Mouse (Mus musculus) B cell, adult 62 days (primary cell): Measurements from ENCODE around the gene Olfr1112. TPM values are rescaled to one million over a fixed set of nuclear protein-coding genes. Genes with fewer than 3 reads are reported as not detected.

Experiments used
- total RNA-seq: library from RNA; stranded (reverse); gene quantifications from 4 replicates; pipeline ENCODE4 v1.2.4, GENCODE M21; 2023

Gene Olfr1112
- not detected in 4 replicates for total RNA-seq

DNA sequence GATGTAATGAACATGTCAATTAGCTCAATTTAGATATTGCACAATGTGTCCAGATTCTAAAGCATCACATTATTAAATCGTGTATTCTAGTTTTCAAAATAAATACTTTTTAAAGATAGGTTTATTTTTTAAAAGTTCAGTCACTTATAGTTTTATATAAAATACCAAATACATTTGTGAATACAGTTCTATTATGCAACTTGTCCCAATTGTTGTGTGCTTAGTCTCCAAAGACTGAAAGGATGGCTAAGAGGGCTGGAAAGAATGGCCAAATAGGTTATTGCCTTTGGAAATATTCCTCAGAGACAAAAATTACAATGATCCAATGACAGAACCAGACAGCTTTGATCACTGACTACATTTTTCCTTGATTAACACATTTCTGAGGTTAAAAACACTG, at the start of gene Olfr1112:
Olfr1112 (plus strand) TSS at position 301 of the 400 bp plus-strand sequence.

DNA sequence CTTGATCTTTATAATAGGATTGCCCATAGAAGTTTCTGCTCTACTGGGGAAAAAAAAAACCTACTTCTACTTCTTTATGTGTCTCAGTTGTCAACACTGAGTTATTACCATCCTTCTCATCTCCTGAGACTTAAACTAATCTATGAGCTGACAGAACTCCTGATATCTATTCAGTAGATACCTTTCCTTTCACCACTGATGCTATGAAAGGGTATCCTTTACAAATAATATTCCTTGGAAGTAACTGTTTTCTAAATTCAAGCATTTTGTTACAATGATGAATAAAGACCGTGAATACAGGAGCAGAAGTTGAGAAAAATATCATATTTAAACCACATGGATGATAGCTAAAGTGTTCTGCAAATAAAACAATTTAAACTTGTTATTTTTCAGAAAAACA, 47.4 kb upstream of the Olfr1112 start, which contains the start of gene Olfr1110:
Olfr1110 (minus strand) TSS at position 101 of the 400 bp plus-strand sequence.

GRCm38 (mm10) chr2:87152524-87152923, 35.1 kb upstream of the Olfr1112 start, which contains the start of gene Olfr1111:
Olfr1111 (minus strand) TSS chr2:87152624.

GRCm38 (mm10) chr2:87208670-87209069, 21.1 kb downstream of the Olfr1112 start, which contains the start of gene Olfr1113:
Olfr1113 (plus strand) TSS chr2:87208970.

Other genes starting within 250 kb of the Olfr1112 start
- not detected in 4 replicates for gene Olfr1099, start 227.1 kb upstream of the Olfr1112 start, total RNA-seq
- gene Olfr1100, start 207.8 kb upstream of the Olfr1112 start, total RNA-seq = not detected in 4 replicates
- not detected in 4 replicates for gene Olfr1101, start 196.6 kb upstream of the Olfr1112 start, total RNA-seq
- not detected in 4 replicates for gene Olfr1102, start 189.4 kb upstream of the Olfr1112 start, total RNA-seq
- gene Olfr1104, start 160.7 kb upstream of the Olfr1112 start, total RNA-seq = not detected in 4 replicates
- gene Olfr1105, start 151.3 kb upstream of the Olfr1112 start, total RNA-seq = not detected in 4 replicates
- not detected in 4 replicates for gene Olfr1106, start 135.5 kb upstream of the Olfr1112 start, total RNA-seq
- gene Olfr1107, start 112.0 kb upstream of the Olfr1112 start, total RNA-seq = not detected in 4 replicates
- not detected in 4 replicates for gene Olfr1109, start 91.8 kb upstream of the Olfr1112 start, total RNA-seq
- gene Olfr259, start 73.2 kb upstream of the Olfr1112 start, total RNA-seq = not detected in 4 replicates
- not detected in 4 replicates for gene Olfr1110, start 47.5 kb upstream of the Olfr1112 start, total RNA-seq
- gene Olfr1111, start 35.2 kb upstream of the Olfr1112 start, total RNA-seq = not detected in 4 replicates
- not detected in 4 replicates for gene Olfr1113, start 21.2 kb downstream of the Olfr1112 start, total RNA-seq
- not detected in 4 replicates for gene Olfr1115, start 60.2 kb downstream of the Olfr1112 start, total RNA-seq
- gene Olfr1116, start 79.7 kb downstream of the Olfr1112 start, total RNA-seq = not detected in 4 replicates
- gene Olfr1118, start 119.8 kb downstream of the Olfr1112 start, total RNA-seq = not detected in 4 replicates
- gene Olfr1120, start 167.0 kb downstream of the Olfr1112 start, total RNA-seq = not detected in 4 replicates
- gene Olfr1121, start 182.1 kb downstream of the Olfr1112 start, total RNA-seq = not detected in 4 replicates
- gene Olfr1122, start 198.1 kb downstream of the Olfr1112 start, total RNA-seq = 0.15 to 0.26 TPM in 2 of 4 replicates, not detected in the others
- not detected in 4 replicates for gene Olfr1123, start 228.8 kb downstream of the Olfr1112 start, total RNA-seq
- not detected in 4 replicates for gene Olfr1124, start 242.5 kb downstream of the Olfr1112 start, total RNA-seq